Mouse (Mus musculus): ENCODE measurements around the gene Serhl. TPM values are rescaled to one million over a fixed set of nuclear protein-coding genes. Genes with fewer than 3 reads are reported as not detected.
A peak's percentile ranks its signal among the peaks of the same experiment; 100 is the strongest.

The Serhl gene
- total and polyA plus RNA-seq, 3 experiments, result 52.0 to 123 (median 59.5) TPM

DNA sequence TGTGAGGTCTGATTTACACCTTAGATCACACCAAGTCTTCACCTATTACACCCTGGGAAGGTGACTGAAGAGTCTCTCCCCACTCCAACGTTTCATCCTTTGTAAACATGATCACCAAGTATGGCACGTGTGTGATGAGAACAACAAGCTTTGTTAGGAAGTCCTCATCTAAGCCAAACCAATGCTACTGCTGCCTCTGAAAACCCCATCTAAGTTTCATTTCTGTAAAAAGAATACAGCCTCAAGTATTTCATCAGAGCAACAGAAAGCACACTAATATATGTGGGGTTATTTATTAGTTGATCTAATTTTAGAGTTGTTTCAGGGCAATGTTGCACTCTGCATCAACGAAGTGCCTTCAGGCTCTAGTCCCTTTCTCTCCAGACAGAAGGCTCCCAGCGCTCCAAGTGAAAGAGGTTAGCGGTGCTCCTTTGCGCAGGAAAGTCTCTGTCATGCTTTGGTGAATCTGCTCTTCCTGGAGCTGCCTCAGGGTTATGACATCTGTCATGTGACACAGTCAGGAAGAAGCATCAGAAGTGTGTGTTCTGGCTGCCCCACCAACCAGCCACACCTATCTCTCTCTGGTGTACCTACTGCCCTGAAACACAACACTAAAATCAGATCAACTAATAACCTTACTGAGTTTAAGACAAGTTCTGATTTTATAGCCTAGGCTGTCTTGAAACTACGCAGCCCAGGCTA lies 40.4 kb downstream of the Serhl start:
- TF ChIP-seq IRF4 (IDR thresholded peaks at IDR 0.05; ENCODE audit: low read depth, low read length), result peak; percentile 15; the same call in 1 of the 2 replicates
- TF ChIP-seq MAZ (IDR thresholded peaks at IDR 0.05; ENCODE audit: low read depth, low read length), result no peak
- no peak for DNase-seq (ENCODE audit: extremely low read depth)
- Histone ChIP-seq H3K79me2 (replicated peaks; ENCODE audit: control insufficient read depth, extremely low read depth, insufficient read depth, poor library complexity, severe bottlenecking) (no peaks in the 10 kb centered on the region; the same call in 1 of the 2 replicates), H3K36me3 (replicated peaks in 1 of 2; ENCODE audit: control insufficient read depth in 1 of 2, insufficient read depth in 1 of 2, low read length in 1 of 2) (peaks cover 79 to 96% of the 10 kb centered on the region in 2 experiments), H3K4me2 (ENCODE audit: insufficient read depth, low read depth, poor library complexity, severe bottlenecking) (no peak overlapping the region), H3K4me3 (replicated peaks in 1 of 3; ENCODE audit: low read depth in 2 of 3, low read length in 2 of 3, poor library complexity in 1 of 3) (no peak overlapping the region), H3K27me3 (replicated peaks) (no peaks in the 10 kb centered on the region), H3K27ac (ENCODE audit: insufficient read depth, low read depth) (no peak overlapping the region), H3K9ac (ENCODE audit: insufficient read depth, low read depth) (no peak overlapping the region), H3K4me1 (ENCODE audit: control insufficient read depth in 1 of 2, insufficient read depth in 2 of 2) (peaks cover 0 to 20% of the 10 kb centered on the region in 2 experiments; a peak in 3 of 4 replicates), H3K9me3 (replicated peaks; ENCODE audit: low read length) (no peaks in the 10 kb centered on the region)
- in situ Hi-C loops (cut with MboI; ENCODE audit: low pct_ligation_motif_present, low pct_unique_long_range_greater_than_20kb, low sequenced_read_pairs), result no loop called here
- dilution Hi-C loops (cut with MboI; ENCODE audit: extremely low pct_ligation_motif_present, extremely low pct_unique_long_range_greater_than_20kb, low sequenced_read_pairs), result no loop called here

DNA sequence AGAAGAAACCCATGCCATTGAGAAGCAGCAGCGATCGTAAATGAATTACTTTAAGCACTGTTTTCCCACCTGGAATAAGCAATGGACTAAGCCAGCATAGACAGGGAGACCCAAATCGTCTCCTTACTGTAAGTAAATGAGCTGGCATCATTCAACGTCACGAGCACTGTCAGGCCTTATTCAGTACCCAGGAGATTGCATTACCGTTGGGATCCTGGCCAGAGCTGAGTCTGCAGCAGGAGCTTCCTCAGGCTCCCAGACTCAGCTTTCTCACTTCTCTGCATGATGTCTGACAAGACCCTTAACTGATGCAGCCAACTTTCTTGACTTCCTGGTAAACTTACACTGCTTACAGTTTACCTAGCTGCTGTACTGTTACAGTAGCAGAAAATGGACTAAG lies 45.4 kb downstream of the Serhl start:
- Histone ChIP-seq H3K27me3 (replicated peaks) (no peaks in the 10 kb centered on the region), H3K36me3 (replicated peaks in 1 of 2; ENCODE audit: control insufficient read depth in 1 of 2, insufficient read depth in 1 of 2, low read length in 1 of 2) (peaks cover 79 to 93% of the 10 kb centered on the region in 2 experiments), H3K9ac (ENCODE audit: insufficient read depth, low read depth) (no peak overlapping the region), H3K4me1 (ENCODE audit: control insufficient read depth in 1 of 2, insufficient read depth in 2 of 2) (peaks cover 0 to 9% of the 10 kb centered on the region in 2 experiments; a peak in 3 of 4 replicates), H3K27ac (ENCODE audit: insufficient read depth, low read depth) (no peak overlapping the region), H3K9me3 (replicated peaks; ENCODE audit: low read length) (no peaks in the 10 kb centered on the region), H3K4me2 (ENCODE audit: insufficient read depth, low read depth, poor library complexity, severe bottlenecking) (no peak overlapping the region), H3K4me3 (replicated peaks in 1 of 3; ENCODE audit: low read depth in 2 of 3, low read length in 2 of 3, poor library complexity in 1 of 3) (no peak overlapping the region), H3K79me2 (replicated peaks; ENCODE audit: control insufficient read depth, extremely low read depth, insufficient read depth, poor library complexity, severe bottlenecking) (peaks cover 28% of the 10 kb centered on the region)
- in situ Hi-C loops (cut with MboI; ENCODE audit: low pct_ligation_motif_present, low pct_unique_long_range_greater_than_20kb, low sequenced_read_pairs), result no loop called here
- TF ChIP-seq IRF4 (IDR thresholded peaks at IDR 0.05; ENCODE audit: low read depth, low read length) (no peak), CHD1 (IDR thresholded peaks at IDR 0.05; ENCODE audit: low read depth, low read length) (no peak), HCFC1 (IDR thresholded peaks at IDR 0.05; ENCODE audit: low read depth, low read length) (no peak), POLR2A (IDR thresholded peaks at IDR 0.05; ENCODE audit: low read depth, low read length) (no peak), TCF12 (IDR thresholded peaks at IDR 0.05; ENCODE audit: low read depth, low read length) (no peak), SIN3A (IDR thresholded peaks at IDR 0.05; ENCODE audit: low read length) (no peak)
- dilution Hi-C loops (cut with MboI; ENCODE audit: extremely low pct_ligation_motif_present, extremely low pct_unique_long_range_greater_than_20kb, low sequenced_read_pairs), result no loop called here
- DNase-seq (ENCODE audit: extremely low read depth), result no peak

DNA sequence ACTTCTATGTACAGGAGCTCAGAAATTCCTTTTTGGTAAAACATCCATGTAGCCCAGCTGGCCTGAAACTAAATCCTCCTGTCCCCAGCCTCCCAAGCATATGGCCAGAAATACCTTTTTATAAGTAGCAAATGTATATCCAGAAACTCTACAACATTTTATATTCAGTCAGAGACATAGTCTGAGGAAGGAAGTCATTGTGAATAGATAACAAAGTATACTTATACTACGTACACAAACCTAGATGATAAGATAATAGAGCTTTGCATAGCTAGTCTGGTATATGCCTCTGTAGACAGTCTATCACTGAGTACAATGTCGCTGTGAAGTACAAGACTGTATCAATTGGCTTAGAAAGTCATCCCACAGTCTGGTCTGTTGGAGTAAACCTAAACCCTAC lies 46.3 kb downstream of the Serhl start:
- Histone ChIP-seq H3K9me3 (replicated peaks; ENCODE audit: low read length) (no peaks in the 10 kb centered on the region), H3K4me1 (ENCODE audit: control insufficient read depth in 1 of 2, insufficient read depth in 2 of 2) (peaks cover 0 to 4% of the 10 kb centered on the region in 2 experiments; a peak in 2 of 4 replicates), H3K4me3 (replicated peaks in 1 of 3; ENCODE audit: low read depth in 2 of 3, low read length in 2 of 3, poor library complexity in 1 of 3) (no peak overlapping the region), H3K27ac (ENCODE audit: insufficient read depth, low read depth) (no peak overlapping the region), H3K4me2 (ENCODE audit: insufficient read depth, low read depth, poor library complexity, severe bottlenecking) (no peak overlapping the region), H3K36me3 (replicated peaks in 1 of 2; ENCODE audit: control insufficient read depth in 1 of 2, insufficient read depth in 1 of 2, low read length in 1 of 2) (peaks cover 72 to 88% of the 10 kb centered on the region in 2 experiments), H3K9ac (ENCODE audit: insufficient read depth, low read depth) (no peak overlapping the region), H3K27me3 (replicated peaks) (no peaks in the 10 kb centered on the region), H3K79me2 (replicated peaks; ENCODE audit: control insufficient read depth, extremely low read depth, insufficient read depth, poor library complexity, severe bottlenecking) (peaks cover 37% of the 10 kb centered on the region)
- TF ChIP-seq CTCF (conservative IDR thresholded peaks at IDR 0.05 in 1 of 2, IDR thresholded peaks at IDR 0.05 in 1 of 2; ENCODE audit: low read depth in 2 of 2, low read length in 2 of 2) (no peak), CHD1 (IDR thresholded peaks at IDR 0.05; ENCODE audit: low read depth, low read length) (no peak), TCF12 (IDR thresholded peaks at IDR 0.05; ENCODE audit: low read depth, low read length) (no peak), HCFC1 (IDR thresholded peaks at IDR 0.05; ENCODE audit: low read depth, low read length) (no peak), MAZ (IDR thresholded peaks at IDR 0.05; ENCODE audit: low read depth, low read length) (no peak), NELFE (IDR thresholded peaks at IDR 0.05; ENCODE audit: low read depth, low read length) (no peak)
- DNase-seq (ENCODE audit: extremely low read depth), result no peak
- in situ Hi-C loops (cut with MboI; ENCODE audit: low pct_ligation_motif_present, low pct_unique_long_range_greater_than_20kb, low sequenced_read_pairs) (no loop called here), dilution Hi-C loops (cut with MboI; ENCODE audit: extremely low pct_ligation_motif_present, extremely low pct_unique_long_range_greater_than_20kb, low sequenced_read_pairs) (no loop called here)

All from CH12.LX (cell line).